Mouse (Mus musculus) ES-E14 (cell line): ENCODE results near the gene Ulk4.

Experiments
- CHD2 ChIP-seq: IDR thresholded peaks from 2 replicates; pipeline ENCODE4 v1.6.1; 2014; ENCODE audit warnings: mild to moderate bottlenecking, low read depth, low read length, inconsistent platforms
- HCFC1 ChIP-seq: IDR thresholded peaks from 2 replicates; pipeline ENCODE4 v1.6.1; 2012; ENCODE audit warnings: low read length, inconsistent platforms, borderline replicate concordance; ENCODE audit not compliant: insufficient read depth
- MAFK ChIP-seq: IDR thresholded peaks from 2 replicates; pipeline ENCODE4 v1.6.1; 2014; ENCODE audit warnings: mild to moderate bottlenecking, low read depth, low read length, inconsistent platforms; ENCODE audit not compliant: insufficient read depth
- ZC3H11A ChIP-seq: IDR thresholded peaks from 2 replicates; pipeline ENCODE4 v1.6.1; 2012; ENCODE audit warnings: low read depth, mild to moderate bottlenecking, inconsistent platforms, low read length, borderline replicate concordance
- ZNF384 ChIP-seq: IDR thresholded peaks from 2 replicates; pipeline ENCODE4 v1.6.1; 2012; ENCODE audit warnings: low read depth, low read length, inconsistent platforms

- TF ChIP-seq ZC3H11A, result no peak
- TF ChIP-seq HCFC1, result no peak
- no peak for TF ChIP-seq CHD2
- TF ChIP-seq MAFK, result no peak
- no peak for TF ChIP-seq ZNF384
Measured at GRCm38 (mm10) chr9:120984509-120984908, 292.5 kb downstream of the Ulk4 start.
